Mouse (Mus musculus): ENCODE results near the gene Pfdn6.
"Not testable (repeated sequence)": the region's sequence is repeated elsewhere in the genome, so short reads cannot be mapped to it uniquely, and the experiment has no call there.

Gene Pfdn6

DNA sequence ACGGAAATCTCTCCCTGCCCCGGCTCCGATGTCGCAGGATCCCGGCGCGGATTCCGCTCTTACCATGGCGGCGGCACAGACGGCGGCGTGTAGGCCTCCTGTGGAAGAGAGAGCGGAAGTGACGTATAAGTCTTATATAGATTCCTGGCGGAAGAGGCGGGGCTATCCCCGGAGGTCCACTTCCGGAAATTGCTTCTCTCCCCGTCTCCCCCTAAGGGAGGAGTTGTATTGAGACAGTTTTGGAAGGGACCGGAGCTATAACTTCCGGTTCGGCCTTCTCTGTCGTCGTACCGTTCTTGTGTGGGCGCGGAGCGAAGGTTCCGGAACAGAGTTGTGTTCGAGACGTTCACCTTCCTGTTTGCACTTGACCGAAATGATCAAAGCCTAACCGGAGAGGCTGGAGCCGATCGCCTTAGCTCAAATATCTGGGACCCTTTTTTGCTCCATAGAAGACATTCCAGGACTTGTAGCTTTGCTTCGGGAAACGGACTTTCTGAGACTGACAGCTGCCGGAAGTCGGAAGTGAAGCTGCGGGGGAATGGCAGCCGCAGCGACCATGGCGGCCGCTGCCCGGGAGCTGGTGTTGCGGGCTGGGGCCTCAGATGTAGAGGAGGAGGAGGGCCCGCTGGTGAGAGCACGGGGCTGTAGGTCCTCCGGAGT is 15.5 kb upstream of the Pfdn6 start, which contains the start of the genes Vps52 and Rps18:
Gene Vps52, plus strand, starts transcription at position 258 of the 660 bp plus-strand sequence.
Gene Rps18, minus strand, starts transcription at position 447 of the 660 bp plus-strand sequence.
- DNase-seq (ENCODE audit: low spot score), result peak; percentile 99

DNA sequence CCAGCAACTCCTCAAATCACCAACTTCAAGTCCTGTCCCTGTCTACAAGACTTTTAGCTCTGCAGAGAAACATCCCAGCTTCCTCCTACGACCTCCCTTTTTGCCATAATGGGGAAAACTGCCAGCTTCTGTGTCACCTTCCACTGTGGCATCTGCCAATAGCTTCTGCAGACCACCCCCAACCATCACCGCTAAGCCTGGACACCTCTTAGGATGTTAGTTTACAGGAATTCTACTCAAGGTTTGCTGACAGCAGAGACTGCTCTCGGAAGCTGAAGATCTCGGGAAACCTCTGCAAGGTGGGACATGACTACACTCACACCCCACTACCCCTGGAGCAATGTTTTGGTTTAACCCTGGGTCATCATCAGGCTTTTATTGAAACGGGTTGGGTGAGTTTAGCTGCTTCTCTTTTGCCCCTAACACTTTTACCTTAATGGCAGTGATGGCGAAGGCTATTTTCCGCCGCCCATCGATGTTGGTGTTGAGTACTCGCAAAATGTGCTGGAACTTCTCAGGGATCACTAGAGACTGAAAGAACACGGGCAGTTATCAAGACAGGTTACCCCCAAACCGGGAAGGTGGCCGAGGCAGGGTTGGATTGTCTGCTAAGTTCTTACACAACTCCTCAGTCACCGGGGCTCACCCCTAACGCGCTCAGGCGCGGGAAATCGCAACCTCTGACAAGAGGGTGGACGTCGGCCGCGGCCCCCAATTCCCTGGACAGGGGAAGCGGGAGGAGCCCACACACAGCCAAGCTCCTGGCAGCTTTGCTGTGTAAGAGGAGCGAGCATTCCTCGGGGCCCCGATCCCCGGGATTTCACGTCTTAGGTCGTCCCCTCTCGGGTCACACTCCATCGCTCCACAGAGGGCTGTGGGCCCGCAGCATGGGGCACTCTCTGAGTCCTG is 14.8 kb upstream of the Pfdn6 start:
- no peak for DNase-seq (ENCODE audit: low spot score)

DNA sequence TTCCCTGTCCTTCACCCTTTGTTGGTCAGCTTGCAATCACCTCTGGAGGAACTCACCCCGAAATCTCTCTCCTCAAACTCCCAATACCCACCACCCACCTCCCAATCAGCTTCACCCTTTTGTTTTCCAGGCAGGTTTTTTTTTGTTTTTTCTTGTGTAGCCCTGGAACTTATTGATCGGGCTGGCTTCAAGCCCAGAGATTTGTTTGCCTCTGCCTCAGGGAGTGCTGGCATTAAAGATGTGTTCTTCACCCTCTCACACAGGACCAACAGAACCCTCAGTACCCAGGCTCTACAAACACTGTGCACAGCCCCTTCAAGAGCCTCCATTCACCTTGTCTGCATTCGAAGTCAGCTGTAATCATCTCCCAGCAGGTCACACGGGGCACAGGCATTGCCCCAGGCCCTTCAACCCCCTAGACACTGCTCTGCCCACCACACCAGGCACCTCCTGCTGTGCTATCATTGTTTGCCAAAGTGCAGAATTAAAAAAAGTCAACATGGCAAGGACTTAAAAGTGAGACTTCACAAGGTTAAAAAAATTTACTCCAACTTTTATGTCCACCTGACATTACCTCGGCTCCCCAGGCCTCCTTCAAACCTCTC is 13.9 kb upstream of the Pfdn6 start:
- DNase-seq (ENCODE audit: low spot score), result no peak

- no peak for DNase-seq (ENCODE audit: low spot score)
These were observed 13.2 kb upstream of the Pfdn6 start for GRCm38 (mm10) chr17:33953310-33953709.

GRCm38 (mm10) chr17:33952879-33953278 is 12.7 kb upstream of the Pfdn6 start:
- no peak for DNase-seq (ENCODE audit: low spot score)

GRCm38 (mm10) chr17:33952015-33952414 is 11.9 kb upstream of the Pfdn6 start:
- DNase-seq (ENCODE audit: low spot score), result not testable (repeated sequence)

DNA sequence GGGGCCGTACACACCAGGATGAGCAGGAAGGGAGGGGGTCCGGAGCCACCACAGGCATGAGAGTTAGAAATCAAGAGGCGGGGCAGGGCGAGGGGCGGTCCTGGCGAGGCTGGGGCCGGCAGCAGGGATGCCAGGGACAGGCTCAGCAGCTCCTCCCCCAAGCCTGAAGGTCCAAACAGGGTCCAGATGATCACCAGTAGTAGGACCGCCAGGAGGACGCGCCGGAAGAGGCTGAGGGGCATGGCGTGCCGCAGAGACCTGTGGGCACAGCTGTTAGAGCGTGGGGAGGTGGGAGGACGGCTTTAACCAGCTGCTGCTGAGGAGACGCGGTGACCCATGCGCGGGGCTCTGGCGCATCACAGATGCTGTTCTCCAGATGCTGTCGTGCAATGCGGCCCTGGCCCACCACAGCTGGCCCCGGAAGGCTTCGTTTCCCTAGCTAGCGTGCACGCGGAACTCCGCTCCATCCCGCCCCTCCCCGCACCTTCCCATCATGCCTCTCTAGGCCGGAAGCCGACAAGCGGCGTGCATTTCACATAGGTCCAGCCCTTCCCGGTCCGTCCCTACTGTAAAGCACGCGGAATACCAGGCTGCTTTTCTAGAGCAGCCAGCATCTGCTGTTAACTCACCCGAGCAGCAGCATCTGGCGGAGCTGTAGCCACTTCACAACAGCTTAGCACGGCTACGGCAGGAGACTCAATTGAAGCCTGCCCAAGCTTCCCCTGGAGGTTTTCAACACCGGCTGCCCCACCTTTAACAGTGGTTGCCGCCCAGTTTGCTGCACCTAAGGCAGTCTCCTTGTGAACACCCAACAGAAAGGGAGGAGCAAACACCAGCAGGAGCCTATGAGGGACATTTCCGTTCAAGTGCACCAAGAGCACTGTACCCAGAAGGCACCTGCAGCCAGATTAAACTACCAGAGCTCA is 11.1 kb upstream of the Pfdn6 start, which contains the start of gene B3galt4:
Gene B3galt4, minus strand, starts transcription at position 468 of the 926 bp plus-strand sequence.
- DNase-seq (ENCODE audit: low spot score), result peak; percentile 92

- no peak for DNase-seq (ENCODE audit: low spot score)
These were observed 10.0 kb upstream of the Pfdn6 start for GRCm38 (mm10) chr17:33950131-33950625.

DNA sequence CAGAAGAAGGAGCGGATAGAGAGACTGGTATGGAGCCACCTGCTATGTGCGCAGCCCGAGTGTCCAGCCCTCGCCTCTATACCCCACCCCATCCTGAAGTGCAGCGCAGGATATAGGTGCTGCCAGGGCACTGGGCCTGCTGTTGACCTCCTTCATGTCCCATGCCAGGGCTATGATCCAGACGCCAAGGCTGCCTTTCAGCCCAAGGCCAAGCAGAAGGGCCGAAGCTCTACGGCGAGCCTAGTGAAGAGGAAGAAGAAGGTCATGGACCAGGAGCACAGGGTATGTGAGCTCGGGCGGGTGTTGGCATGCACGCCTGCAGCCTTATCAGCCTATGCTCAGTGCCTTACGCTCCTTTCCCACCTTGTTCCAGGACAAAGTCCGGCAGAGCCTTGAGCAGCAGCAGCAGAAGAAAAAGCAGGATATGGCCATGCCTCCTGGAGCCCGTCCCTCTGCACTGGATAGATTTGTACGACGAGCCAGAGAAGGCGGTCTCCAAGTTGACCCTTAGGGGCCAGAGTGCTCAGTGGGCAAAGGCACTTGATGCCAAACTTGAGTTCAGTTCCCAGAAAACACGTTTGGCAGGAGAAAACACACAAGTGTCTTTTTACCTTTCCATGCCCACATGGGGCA is 8.9 kb upstream of the Pfdn6 start:
- DNase-seq (ENCODE audit: low spot score), result no peak

GRCm38 (mm10) chr17:33948090-33948904 is 8.2 kb upstream of the Pfdn6 start:
- no peak for DNase-seq (ENCODE audit: low spot score)

GRCm38 (mm10) chr17:33947430-33948089 is 7.4 kb upstream of the Pfdn6 start:
- DNase-seq (ENCODE audit: low spot score), result no peak

DNA sequence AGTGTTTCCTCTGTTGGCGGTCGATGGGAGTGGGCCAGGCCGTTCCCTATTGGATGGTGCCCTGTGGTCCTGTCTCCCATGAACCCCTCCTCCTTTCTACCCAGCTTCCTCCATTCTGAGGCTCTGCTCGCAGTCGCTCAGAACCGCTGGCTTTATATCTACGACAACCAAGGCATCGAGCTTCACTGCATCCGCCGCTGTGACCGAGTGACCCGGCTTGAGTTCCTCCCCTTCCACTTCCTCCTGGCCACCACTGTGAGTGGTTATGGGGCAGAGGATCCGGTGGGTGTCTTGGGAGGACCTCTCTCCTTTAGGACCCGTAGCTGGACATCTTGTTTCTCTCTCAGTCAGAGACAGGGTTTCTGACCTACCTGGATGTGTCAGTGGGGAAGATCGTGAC is 3.3 kb upstream of the Pfdn6 start:
- no peak for DNase-seq (ENCODE audit: low spot score)

DNA sequence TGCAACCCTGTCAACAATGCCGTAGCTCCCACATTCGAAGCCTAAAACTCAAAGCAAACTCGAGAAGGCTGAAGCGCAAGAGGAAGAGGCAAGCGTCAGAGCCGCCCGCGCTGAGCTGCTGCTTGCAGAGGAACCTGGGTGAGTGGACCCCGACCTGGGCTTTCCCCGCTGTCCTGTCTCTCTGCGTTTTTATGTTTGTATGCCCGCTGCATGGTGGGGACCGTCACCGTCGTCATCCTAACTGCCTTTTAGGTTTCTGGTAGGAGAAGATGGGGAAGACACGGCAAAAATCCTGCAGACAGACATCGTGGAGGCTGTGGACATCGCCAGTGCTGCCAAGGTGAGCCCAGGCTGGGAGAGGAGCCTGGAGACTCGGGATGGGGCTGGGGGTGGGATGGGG is 1.2 kb upstream of the Pfdn6 start:
- no peak for DNase-seq (ENCODE audit: low spot score)

DNA sequence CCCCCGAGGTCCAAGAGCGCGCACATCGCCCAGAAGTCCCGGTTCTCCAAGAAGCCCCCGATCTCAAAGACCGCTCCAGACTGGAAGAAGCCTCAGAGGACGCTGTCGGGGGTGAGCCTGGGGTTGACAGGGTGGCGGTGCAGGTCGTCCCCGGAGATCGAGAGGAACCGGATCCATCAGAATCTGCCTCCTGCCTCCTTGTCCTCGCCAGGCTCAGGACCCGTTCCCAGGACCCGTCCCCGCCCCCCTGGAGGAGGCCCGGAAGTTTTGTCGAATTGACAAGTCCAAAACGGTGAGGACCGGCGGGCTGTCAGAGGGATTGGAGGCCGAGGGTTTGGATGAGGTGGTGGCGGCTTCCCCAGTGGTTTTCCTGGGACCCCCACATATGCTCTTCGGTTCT is 838 bp upstream of the Pfdn6 start:
- DNase-seq (ENCODE audit: low spot score), result no peak

DNA sequence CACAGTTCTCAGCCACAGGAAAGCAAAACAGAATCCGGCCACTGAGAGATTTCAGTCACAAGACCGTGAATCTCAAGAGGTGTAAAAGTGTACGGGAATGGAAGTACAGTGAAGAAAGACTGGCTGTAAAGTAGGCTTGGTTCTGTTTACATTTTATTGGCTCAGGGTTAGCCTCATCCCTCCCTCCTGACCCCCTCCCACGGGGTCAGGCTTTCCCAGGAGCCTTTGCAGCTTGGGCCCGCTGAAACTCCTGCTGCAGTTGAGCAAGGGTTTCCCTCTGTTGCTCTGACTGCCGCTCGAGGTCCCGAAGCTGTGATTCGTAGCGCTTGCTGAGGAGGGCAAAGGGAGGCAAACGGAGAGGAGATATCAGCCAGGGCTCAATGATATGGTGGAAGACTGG is 1.4 kb downstream of the Pfdn6 start:
- no peak for DNase-seq (ENCODE audit: low spot score)

DNA sequence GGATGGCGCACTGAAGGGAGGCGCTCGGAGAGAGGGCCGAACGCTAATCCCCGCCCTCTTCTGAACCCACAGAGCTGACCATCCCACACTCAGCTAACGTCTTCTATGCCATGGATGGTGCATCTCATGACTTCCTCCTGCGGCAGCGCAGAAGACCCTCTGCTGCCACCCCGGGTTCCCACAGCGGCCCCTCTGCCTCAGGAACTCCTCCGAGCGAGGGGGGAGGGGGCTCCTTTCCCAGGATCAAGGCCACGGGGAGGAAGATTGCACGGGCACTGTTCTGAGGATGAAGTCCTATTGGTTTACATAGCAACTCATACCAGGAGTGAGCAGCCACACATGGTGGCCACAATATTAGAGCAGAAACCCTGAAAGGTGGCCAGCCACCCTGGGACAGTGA is 3.1 kb downstream of the Pfdn6 start:
- no peak for DNase-seq (ENCODE audit: low spot score)

DNA sequence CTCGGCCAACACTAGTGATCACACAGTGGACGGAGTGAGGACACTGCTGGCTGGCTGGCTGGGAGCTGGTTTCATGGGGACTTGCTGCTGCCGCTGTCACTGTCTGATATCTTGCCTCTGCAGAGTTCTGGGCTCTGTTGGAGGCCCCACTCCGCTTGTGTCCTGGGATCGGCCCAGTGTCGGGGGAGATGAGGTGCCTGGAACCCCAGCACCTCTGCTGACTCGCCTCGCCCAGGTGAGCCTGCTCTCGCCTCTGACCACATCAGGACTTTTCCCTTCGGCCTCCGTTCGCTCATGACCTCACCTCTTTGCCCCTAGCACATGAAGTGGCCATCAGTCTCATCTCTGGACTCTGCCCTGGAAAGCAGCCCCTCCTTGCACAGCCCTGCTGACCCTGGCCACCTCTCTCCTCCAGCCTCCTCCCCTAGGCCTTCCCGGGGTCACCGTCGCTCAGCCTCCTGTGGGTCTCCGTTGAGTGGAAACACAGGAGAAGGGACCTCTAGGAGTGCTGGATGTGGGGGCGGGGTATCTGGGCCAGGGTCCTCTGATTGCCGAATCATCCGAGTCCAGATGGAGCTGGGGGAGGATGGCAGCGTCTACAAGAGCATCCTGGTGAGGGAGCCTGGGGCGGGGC is 4.6 kb downstream of the Pfdn6 start:
- DNase-seq (ENCODE audit: low spot score), result no peak

DNA sequence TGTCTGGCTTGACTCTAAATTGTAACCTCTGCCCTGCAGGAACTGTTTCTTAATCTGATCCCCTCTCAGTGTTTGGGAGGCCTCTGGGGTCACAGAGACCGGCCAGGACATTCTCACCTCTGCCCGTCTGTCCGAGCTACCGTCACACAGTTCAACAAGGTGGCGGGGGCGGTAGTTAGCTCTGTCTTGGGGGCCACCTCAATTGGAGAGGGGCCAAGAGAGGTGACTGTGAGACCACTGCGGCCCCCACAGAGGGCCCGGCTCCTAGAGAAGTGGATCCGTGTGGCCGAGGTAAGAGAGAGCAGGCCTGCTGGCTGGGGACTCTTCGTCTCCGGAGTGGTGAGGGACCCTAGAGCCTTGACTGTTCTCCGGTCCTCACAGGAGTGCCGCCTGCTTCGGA is 7.2 kb downstream of the Pfdn6 start:
- no peak for DNase-seq (ENCODE audit: low spot score)

GRCm38 (mm10) chr17:33932448-33932847 is 7.7 kb downstream of the Pfdn6 start:
- no peak for DNase-seq (ENCODE audit: low spot score)
